Mouse (Mus musculus) lung, embryonic 15.5 days (tissue): Measurements from ENCODE around the gene Tgif1. TPM values are rescaled to one million over a fixed set of nuclear protein-coding genes. Genes with fewer than 3 reads are reported as not detected.

Source experiments
- ATAC-seq: fragments of 200-750 bp; cut with Nextera tagmentation; 2 replicates; pipeline ENCODE4 v1.8.0; 2017; ENCODE audit warnings: moderate number of reproducible peaks, borderline replicate concordance; ENCODE audit not compliant: low FRiP score, low TSS enrichment; ENCODE audit errors: extremely low read depth
- H3K27ac ChIP-seq: fragments of 300-500 bp; sonication (generic); 2 replicates; pipeline ENCODE4 v1.5.1; 2015; ENCODE audit warnings: moderate library complexity, mild to moderate bottlenecking, inconsistent platforms
- H3K27me3 ChIP-seq: fragments of 300-500 bp; sonication (generic); 2 replicates; pipeline ENCODE4 v1.6.1; 2015; ENCODE audit warnings: inconsistent platforms
- H3K36me3 ChIP-seq: fragments of 300-500 bp; sonication (generic); 2 replicates; pipeline ENCODE4 v1.6.1; 2015; ENCODE audit warnings: inconsistent platforms
- H3K4me1 ChIP-seq: fragments of 300-500 bp; sonication (generic); 2 replicates; pipeline ENCODE4 v1.6.1; 2015; ENCODE audit warnings: inconsistent platforms
- H3K4me2 ChIP-seq: fragments of 300-500 bp; sonication (generic); 2 replicates; pipeline ENCODE4 v1.6.1; 2015; ENCODE audit warnings: inconsistent platforms, mild to moderate bottlenecking, moderate library complexity
- H3K4me3 ChIP-seq: fragments of 300-500 bp; sonication (generic); 2 replicates; pipeline ENCODE4 v1.5.1; 2015; ENCODE audit warnings: mild to moderate bottlenecking, inconsistent platforms
- H3K9ac ChIP-seq: fragments of 300-500 bp; sonication (generic); 2 replicates; pipeline ENCODE4 v1.6.1; 2015; ENCODE audit warnings: inconsistent platforms
- H3K9me3 ChIP-seq: fragments of 300-500 bp; sonication (generic); 2 replicates; pipeline ENCODE4 v1.6.1; 2016; ENCODE audit warnings: inconsistent platforms
- WGBS: fragments of 180-500 bp; shearing (Covaris S2); methylation state at CpG from one replicate; pipeline ENCODE4 v1.1.7; 2015; 5-methylcytosine and 5-hydroxymethylcytosine counted together
- polyA plus RNA-seq: library from polyadenylated mRNA; unstranded; fragments of >200 nt; fragmentation: Nextera tagmentation; extraction: Ambion mirVana; gene quantifications from 2 replicates; pipeline ENCODE4 v1.2.1, GENCODE M21; 2015

Tgif1 gene
- polyA plus RNA-seq, 1 experiment from 2014 or later = 63.6 TPM

DNA sequence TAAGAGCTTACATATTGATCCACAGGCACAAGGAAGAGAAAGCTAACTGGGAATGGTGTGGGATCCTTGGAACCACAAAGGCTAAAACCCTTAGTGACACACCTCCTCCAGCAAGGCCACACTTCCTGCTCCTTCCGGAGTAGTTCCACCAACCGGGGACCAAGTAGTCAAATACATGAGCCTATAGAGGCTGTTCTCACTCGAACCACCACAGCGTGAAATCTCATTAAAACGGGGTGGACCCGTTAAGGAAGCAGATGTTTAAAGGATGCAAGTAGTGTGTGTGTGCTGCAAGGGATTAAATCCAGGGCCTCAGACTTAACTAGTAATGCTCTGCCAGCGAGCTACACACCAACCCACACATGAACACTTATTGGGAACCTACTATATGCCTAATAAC, 27.8 kb upstream of the Tgif1 start:
- no peaks in the 10 kb centered on the region for H3K27me3 ChIP-seq
- H3K9me3 ChIP-seq = no peaks in the 10 kb centered on the region
- no peak overlapping the region for H3K9ac ChIP-seq
- H3K36me3 ChIP-seq = no peaks in the 10 kb centered on the region
- no peaks in the 10 kb centered on the region for H3K4me1 ChIP-seq
- H3K4me2 ChIP-seq = no peak overlapping the region
- H3K4me3 ChIP-seq = no peak overlapping the region
- 71% methylated on average over 7 of the region's 7 CpGs for WGBS
- ATAC-seq = no peak
- no peak overlapping the region for H3K27ac ChIP-seq

DNA sequence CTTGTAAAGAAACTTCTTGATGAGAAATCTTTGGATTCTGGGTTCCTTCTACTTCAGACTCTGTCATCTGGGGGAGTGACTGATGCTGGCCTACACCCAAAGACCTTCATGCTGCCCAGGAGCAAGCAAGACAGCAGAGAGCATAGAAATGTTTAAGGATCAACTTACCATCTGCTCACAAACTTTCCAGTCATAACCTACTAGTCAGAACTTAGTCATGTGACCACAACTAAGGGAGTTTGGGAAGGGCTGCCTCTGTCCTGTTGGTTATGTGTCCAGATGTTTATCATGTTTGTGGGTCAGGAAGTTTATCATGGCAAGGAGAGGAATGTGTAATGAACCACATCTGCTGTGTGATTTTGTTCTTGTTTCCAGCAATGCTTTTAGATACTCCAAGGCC, 24.9 kb upstream of the Tgif1 start:
- H3K4me2 ChIP-seq = no peak overlapping the region
- H3K27ac ChIP-seq = no peak overlapping the region
- H3K36me3 ChIP-seq = no peaks in the 10 kb centered on the region
- no peaks in the 10 kb centered on the region for H3K9me3 ChIP-seq
- H3K4me1 ChIP-seq = peaks cover 4% of the 10 kb centered on the region
- no peak overlapping the region for H3K9ac ChIP-seq
- no peak for ATAC-seq
- H3K27me3 ChIP-seq = no peaks in the 10 kb centered on the region
- H3K4me3 ChIP-seq = no peak overlapping the region

DNA sequence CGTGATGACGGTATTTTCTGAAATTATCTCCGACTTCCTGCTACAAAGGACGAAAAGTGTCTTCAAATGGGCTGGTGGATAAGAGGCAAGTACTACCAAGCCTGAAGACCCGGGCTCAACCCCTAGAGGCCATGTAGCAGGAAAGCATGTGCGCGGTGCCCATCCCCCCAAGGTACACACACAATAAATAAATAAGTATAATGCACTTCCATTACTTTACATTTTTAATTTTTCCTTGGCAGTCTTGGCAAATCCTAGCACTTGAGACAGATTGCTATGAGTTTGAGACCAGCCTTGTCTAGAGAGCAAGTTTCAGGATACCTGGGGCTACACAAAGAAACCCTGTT, 20.4 kb upstream of the Tgif1 start:
- Histone ChIP-seq H3K36me3 (no peaks in the 10 kb centered on the region), H3K27me3 (no peaks in the 10 kb centered on the region), H3K9me3 (no peaks in the 10 kb centered on the region), H3K4me1 (peaks cover 15% of the 10 kb centered on the region), H3K27ac (no peak overlapping the region), H3K4me2 (peak overlapping the region; percentile 54), H3K9ac (no peak overlapping the region), H3K4me3 (peak overlapping the region; percentile 16)
- no peak for ATAC-seq
- 44% methylated on average over 7 of the region's 7 CpGs for WGBS

DNA sequence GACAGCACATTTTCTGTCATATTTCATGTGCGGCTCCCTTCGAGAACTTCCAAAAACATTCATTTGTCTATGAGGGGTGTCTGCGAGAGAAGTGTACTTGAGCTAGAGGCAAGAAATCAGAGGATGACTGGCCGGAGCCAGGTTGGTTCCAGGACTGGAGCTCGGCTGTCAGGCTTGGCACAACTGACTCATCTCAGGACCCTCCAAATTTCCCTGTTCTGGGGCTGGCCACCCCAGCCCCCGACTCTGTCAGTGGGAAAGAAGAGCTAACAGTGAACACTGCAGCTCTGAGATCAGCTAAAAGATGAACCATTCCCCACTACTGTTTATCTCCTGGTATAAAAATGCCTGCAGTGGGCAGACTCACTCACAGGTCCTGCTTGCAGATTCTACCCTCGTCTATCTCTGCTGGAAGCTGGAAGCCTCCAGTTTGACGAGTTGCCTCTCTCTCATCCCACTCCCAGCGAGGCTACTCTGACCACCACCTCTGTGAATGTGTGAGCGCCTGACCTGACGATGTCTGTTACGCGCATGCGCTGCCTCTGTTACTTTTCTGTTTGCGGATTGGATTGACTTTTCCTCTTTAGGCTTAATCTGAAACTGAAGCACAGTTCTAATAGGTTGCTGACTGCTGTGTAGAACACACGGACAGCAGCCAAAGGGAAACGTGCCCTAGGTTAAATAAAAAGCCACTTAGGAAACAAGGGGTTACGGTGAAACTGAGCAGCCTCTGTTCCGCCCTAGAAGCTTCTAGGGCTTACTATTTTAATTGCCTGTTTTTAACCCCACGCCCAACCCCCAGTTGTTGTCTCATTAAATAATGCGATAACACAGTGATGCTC, 19.8 kb upstream of the Tgif1 start:
- Histone ChIP-seq H3K4me2 (peak overlapping the region; percentile 54), H3K27me3 (no peaks in the 10 kb centered on the region), H3K36me3 (no peaks in the 10 kb centered on the region), H3K9me3 (no peaks in the 10 kb centered on the region), H3K4me3 (peak overlapping the region; percentile 16), H3K27ac (no peak overlapping the region), H3K4me1 (peaks cover 15% of the 10 kb centered on the region), H3K9ac (no peak overlapping the region)
- WGBS = 30% methylated on average over 21 of the region's 21 CpGs
- ATAC-seq = peak; percentile 21; the same call in 1 of the 2 replicates

DNA sequence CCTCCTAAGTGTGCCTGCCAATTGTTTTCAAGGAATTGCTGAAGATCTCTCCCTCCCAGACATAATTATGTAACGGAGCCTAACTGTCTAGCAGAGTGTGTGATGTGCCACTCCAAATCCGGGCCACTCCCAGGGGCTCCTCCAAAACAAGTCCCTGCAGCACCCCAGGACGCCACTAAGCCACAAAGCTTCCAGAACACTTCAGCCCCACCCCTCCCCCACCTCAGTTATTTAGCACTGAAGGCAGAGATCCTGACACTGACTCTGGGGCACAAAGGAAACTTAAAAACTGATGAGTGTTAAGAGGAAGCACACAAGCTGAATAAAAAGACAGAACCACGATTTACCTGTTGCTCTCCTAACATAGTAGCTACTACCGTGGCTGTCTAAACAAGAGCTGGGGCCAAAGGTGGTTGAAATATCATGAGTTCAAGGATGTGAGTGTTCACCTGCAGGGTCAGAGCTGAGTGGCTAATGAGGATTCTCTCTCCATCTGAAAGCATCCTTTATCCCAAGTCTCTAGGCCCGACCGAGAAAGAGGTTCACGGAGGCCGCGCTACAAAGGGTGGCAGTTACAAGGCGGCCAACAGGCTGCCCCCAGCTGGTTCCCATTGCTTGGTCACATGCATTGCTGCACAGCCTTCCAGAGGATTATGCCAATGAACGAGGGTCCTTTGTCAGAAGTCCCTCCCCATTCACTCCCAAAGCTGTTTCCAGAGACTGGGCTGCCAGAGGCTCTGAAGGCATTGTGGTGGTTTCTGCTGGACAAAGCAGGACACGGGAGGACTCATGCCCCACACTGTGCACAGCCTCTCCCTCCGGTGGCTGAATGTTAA, 19.0 kb upstream of the Tgif1 start:
- Histone ChIP-seq H3K27ac (no peak overlapping the region), H3K9ac (no peak overlapping the region), H3K36me3 (no peaks in the 10 kb centered on the region), H3K4me1 (peaks cover 15% of the 10 kb centered on the region), H3K27me3 (no peaks in the 10 kb centered on the region), H3K9me3 (no peaks in the 10 kb centered on the region), H3K4me2 (peak overlapping the region; percentile 54; the same call in 1 of the 2 replicates), H3K4me3 (no peak overlapping the region)
- ATAC-seq = peak; percentile 32; the same call in 1 of the 2 replicates
- WGBS = 27% methylated on average over 14 of the region's 14 CpGs

DNA sequence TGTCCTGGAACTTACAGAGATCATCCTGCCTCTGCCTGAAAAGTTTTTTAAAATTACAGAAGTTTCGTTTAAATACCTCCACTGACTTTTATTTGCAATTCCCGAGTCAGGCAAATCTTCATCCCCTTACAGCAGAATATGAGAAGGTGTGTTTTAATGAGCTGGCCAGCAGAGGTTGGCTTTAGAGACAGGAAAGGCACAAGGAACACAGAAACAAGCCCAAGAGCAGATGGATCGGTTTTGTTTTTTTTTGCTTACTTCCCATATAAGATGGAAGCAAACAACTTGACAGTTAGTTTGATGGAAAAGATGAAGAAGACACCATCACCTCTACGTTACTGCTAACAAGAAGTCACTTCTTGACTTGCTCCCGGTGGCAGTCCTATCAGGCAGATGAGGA, 18.3 kb upstream of the Tgif1 start:
- Histone ChIP-seq H3K4me1 (peaks cover 15% of the 10 kb centered on the region), H3K4me3 (no peak overlapping the region), H3K9me3 (no peaks in the 10 kb centered on the region), H3K9ac (no peak overlapping the region), H3K27ac (no peak overlapping the region), H3K4me2 (no peak overlapping the region), H3K27me3 (no peaks in the 10 kb centered on the region), H3K36me3 (no peaks in the 10 kb centered on the region)
- 57% methylated on average over 5 of the region's 5 CpGs for WGBS
- no peak for ATAC-seq

DNA sequence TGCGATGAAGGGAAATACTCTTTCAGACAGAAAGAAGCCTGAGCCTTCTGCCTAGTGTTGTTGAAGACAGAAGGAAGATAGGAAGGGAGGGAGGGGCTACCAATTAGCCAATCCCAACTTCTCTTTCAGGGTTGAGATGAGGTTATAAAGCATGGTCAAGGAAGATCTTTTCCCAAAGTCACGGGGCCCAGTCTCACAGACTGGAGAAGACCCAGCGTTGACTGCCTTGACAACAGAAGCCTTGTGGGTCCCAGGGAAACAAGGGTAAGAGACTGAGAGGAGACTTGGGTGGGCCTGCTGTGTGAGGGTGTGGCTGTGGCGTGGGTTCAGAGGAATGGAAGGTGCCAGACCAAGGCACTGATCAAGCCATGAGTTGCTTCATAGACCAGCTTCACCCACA, 17.2 kb upstream of the Tgif1 start:
- Histone ChIP-seq H3K9me3 (no peaks in the 10 kb centered on the region), H3K4me2 (no peak overlapping the region), H3K9ac (no peak overlapping the region), H3K36me3 (no peaks in the 10 kb centered on the region), H3K4me1 (peaks cover 15% of the 10 kb centered on the region), H3K4me3 (no peak overlapping the region), H3K27me3 (no peaks in the 10 kb centered on the region), H3K27ac (no peak overlapping the region)
- ATAC-seq = no peak
- WGBS = 96% methylated on average over 4 of the region's 4 CpGs

DNA sequence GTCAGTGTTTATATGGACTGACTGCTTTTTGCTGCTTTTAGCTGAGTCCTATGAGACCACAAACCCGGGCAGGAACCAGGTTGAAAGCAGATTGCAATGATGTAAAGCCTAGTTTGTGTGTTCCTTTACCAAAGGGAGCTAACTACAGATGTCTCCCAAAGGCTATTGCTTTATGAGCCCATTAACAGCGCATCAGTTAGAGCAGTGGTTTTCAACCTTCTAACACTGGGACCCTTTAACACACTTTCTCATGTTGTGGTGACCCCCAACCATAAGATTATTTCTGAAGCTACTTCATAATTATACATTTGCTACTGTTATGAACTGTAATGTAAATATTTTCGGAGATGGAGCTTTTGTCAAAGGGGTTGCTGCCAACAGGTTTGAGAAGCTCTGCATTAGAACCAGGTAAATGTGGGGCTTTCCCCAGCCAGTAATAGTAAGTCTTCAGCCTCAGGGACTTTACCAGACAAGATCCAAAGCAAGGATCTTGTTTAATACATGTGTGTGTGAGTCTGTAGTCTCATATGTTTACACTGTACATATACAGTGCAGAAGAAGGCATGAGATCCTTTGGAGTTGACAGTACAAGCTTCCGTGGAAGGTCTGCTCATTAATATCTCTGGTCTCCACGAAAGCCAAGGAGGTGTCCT, 15.4 kb upstream of the Tgif1 start:
- Histone ChIP-seq H3K9ac (no peak overlapping the region), H3K27me3 (no peaks in the 10 kb centered on the region), H3K4me3 (no peak overlapping the region), H3K9me3 (no peaks in the 10 kb centered on the region), H3K4me1 (peaks cover 15% of the 10 kb centered on the region), H3K27ac (no peak overlapping the region), H3K36me3 (no peaks in the 10 kb centered on the region), H3K4me2 (no peak overlapping the region)
- WGBS = 70% methylated on average over 5 of the region's 5 CpGs
- ATAC-seq = no peak

DNA sequence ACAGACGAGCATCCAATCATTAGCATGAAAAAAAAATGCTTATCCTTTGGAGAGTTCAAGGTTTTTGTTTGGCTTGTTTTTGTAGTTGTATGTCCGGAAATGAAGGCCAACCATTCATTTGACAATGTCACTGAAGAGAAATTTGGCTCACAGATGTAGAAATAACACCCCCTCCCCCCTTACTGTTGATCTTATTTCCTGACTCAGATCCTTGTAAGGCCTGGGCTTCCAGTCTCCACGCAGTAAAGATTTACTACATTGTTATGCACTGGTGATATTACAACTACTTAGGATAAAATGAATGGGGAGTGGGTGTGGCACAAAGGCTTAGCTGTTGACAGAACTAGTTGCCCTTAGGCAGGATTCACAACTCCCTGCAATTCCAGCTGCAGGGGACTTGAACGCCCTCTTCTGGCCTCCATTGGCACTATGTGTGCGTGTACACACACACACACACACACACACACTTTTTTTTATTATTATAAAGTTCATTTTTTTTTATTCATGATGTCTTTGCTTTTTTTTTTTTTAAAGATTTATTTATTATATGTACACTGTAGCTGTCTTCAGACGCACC, 13.3 kb upstream of the Tgif1 start:
- no peak overlapping the region for H3K4me2 ChIP-seq
- no peaks in the 10 kb centered on the region for H3K27me3 ChIP-seq
- no peaks in the 10 kb centered on the region for H3K4me1 ChIP-seq
- ATAC-seq = no peak
- no peaks in the 10 kb centered on the region for H3K36me3 ChIP-seq
- H3K9ac ChIP-seq = no peak overlapping the region
- H3K27ac ChIP-seq = no peak overlapping the region
- H3K9me3 ChIP-seq = no peaks in the 10 kb centered on the region
- no peak overlapping the region for H3K4me3 ChIP-seq
- 78% methylated on average over 6 of the region's 6 CpGs for WGBS

DNA sequence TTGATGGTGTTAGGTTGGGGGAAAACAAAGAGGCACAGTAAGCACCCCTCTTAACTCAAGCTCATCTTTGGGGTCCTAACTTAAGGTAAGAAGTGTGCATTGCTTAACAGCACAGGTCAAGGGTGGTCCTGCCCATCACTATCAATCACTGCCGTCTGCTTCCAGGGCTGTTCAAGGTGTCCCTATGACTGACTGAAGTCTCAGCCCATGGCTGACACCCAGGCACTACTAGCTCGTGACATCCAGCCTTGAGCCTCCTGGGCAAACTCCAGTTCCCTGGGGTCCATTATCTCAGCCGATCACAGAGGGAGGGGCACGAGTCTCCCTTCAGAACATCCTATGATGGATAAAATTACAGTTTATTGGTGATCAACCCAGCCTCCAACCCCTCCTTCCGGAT, 12.7 kb upstream of the Tgif1 start:
- Histone ChIP-seq H3K9me3 (no peaks in the 10 kb centered on the region), H3K36me3 (no peaks in the 10 kb centered on the region), H3K4me1 (no peaks in the 10 kb centered on the region), H3K4me2 (no peak overlapping the region), H3K27me3 (no peaks in the 10 kb centered on the region), H3K4me3 (no peak overlapping the region), H3K9ac (no peak overlapping the region), H3K27ac (no peak overlapping the region)
- ATAC-seq = no peak
- WGBS = 80% methylated on average over 5 of the region's 5 CpGs

DNA sequence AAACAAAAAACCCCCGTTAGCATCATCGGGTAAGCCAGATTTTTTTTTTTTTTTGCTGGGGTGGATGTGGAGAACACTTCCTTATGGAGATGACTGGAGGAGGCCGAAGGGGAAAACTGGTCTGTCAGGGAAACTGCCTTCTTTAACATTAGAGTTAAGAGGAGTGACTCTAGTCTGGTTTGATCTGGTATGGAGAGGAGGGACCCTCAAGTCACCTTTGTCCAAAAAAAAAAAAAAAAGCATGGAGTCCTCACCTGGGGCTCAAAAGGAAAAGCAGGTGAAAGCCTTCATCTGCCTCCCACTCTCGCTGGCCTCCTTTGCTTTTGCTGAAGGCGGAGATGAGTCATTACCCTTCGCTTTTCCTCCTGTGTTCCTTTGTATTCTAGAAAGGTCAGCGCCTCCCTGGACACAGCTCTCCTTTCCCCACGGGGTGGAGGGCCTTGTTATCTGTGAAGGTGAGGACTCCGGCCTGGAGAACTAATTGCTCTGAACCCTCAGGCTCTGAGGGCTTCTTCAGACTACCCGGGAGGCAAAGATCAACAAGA, 11.8 kb upstream of the Tgif1 start:
- WGBS = 60% methylated on average over 10 of the region's 10 CpGs

More for the DNA sequence above, 11.8 kb upstream of the Tgif1 start:
- ATAC-seq = no peak
- Histone ChIP-seq H3K36me3 (no peaks in the 10 kb centered on the region), H3K9me3 (no peaks in the 10 kb centered on the region), H3K27me3 (no peaks in the 10 kb centered on the region), H3K4me2 (no peak overlapping the region), H3K4me1 (no peaks in the 10 kb centered on the region), H3K9ac (no peak overlapping the region), H3K4me3 (no peak overlapping the region), H3K27ac (no peak overlapping the region)
